Mouse (Mus musculus) kidney, adult 2 months (tissue): ENCODE results near the gene Nle1. TPM values are rescaled to one million over a fixed set of nuclear protein-coding genes. Genes with fewer than 3 reads are reported as not detected.

Experiments used
- DNase-seq: peaks from one replicate; pipeline ENCODE4 v3.0.0; 2021
- H3K27ac ChIP-seq: fragments of 200-500 bp; 2 replicates; pipeline ENCODE4 v1.5.1; 2012; ENCODE audit warnings: low read depth, low read length, control low read depth, inconsistent platforms; ENCODE audit not compliant: insufficient read depth
- H3K27me3 ChIP-seq: fragments of 200-500 bp; replicated peaks from 2 replicates; pipeline ENCODE4 v1.6.1; 2012; ENCODE audit warnings: mild to moderate bottlenecking, moderate library complexity, low read length, inconsistent platforms; ENCODE audit not compliant: control insufficient read depth, insufficient read depth
- H3K36me3 ChIP-seq: fragments of 200-500 bp; 2 replicates; pipeline ENCODE4 v1.6.1; 2012; ENCODE audit warnings: mild to moderate bottlenecking, moderate library complexity, low read length, inconsistent platforms; ENCODE audit not compliant: control insufficient read depth, insufficient read depth
- H3K4me1 ChIP-seq: fragments of 200-500 bp; 2 replicates; pipeline ENCODE4 v1.6.1; 2011; ENCODE audit warnings: low read length; ENCODE audit not compliant: control insufficient read depth, insufficient read depth
- H3K4me3 ChIP-seq: fragments of 200-500 bp; 2 replicates; pipeline ENCODE4 v1.5.1; 2011; ENCODE audit warnings: mild to moderate bottlenecking, low read depth, low read length, control low read depth; ENCODE audit not compliant: insufficient read depth
- CTCF ChIP-seq: fragments of 200-500 bp; conservative IDR thresholded peaks from 2 replicates; pipeline ENCODE4 v1.5.1; 2011; ENCODE audit warnings: low read depth, mild to moderate bottlenecking, control low read depth, low read length, moderate library complexity, mixed read lengths; ENCODE audit not compliant: insufficient read depth, insufficient read length
- POLR2A ChIP-seq: fragments of 200-500 bp; IDR thresholded peaks from one replicate; pipeline ENCODE4 v1.6.1; 2011; ENCODE audit warnings: low read depth, low read length, control low read depth
- WGBS: fragments of 180-500 bp; shearing (Covaris S2); methylation state at CpG from one replicate; pipeline ENCODE4 v1.1.7; 2018; 5-methylcytosine and 5-hydroxymethylcytosine counted together
- polyA plus RNA-seq: library from polyadenylated mRNA; depleted of rRNA; stranded (reverse); fragments of >200 nt; gene quantifications from 2 replicates; pipeline ENCODE4 v1.2.3, GENCODE M21; 2012

Gene Nle1
- polyA plus RNA-seq, 1 experiment = 16.9 TPM

DNA sequence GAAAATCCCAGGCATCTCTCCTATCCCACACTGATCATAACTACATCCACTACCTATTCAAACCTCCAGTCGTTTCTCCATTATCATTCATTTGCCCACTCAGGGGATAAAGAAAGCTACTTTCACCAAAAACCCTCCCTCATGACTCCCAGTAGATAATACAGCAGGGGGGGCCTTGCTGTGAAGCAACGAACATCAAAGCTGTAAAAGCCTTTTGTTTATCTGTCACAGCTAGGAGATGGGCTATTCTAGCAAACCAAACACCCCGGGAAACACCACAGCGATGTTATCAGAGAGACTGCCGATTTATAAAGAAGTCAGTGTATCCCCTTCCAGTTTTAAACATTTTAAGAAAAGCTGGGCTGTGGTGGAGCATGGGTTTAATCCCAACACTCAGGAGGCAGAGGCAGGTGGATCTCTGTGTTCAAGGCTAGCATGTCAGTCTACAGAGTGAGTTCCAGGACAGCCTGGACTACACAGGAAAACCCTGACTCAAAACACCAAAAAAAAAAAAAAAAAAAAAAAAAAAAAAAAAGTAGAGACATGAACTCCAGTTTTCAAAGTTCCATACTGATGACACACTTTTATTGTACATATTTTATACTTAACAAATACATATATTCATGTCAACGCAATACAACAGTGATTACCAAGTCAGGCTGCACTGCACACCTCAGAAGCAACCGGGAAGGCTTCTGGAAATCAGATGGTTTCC, 41.2 kb downstream of the Nle1 start:
- Histone ChIP-seq H3K4me3 (no peak overlapping the region), H3K27ac (no peak overlapping the region), H3K4me1 (peaks cover 9% of the 10 kb centered on the region; the same call in 1 of the 2 replicates), H3K36me3 (no peaks in the 10 kb centered on the region), H3K27me3 (no peaks in the 10 kb centered on the region)
- TF ChIP-seq CTCF (no peak), POLR2A (no peak)
- DNase-seq = no peak
- WGBS = 43% methylated on average over 7 of the region's 7 CpGs

DNA sequence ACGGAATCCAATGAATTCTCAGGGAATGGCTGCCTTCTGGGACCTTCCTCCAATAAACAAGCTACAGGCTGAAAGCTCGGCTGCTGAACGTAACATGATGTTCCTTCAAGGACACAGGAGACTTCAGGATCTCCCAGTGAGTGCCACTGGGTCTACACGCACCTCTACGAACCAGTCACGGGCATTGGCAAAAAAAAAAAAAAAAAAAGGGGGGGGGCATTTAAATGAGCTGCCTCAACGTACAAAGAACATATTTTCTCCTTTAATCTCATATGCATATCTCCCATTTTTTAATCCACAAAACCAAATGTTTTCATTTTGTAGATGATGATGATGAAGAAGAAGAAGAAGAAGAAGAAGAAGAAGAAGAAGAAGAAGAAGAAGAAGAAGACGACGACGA, 42.3 kb downstream of the Nle1 start:
- WGBS = 80% methylated on average over 10 of the region's 10 CpGs

DNA sequence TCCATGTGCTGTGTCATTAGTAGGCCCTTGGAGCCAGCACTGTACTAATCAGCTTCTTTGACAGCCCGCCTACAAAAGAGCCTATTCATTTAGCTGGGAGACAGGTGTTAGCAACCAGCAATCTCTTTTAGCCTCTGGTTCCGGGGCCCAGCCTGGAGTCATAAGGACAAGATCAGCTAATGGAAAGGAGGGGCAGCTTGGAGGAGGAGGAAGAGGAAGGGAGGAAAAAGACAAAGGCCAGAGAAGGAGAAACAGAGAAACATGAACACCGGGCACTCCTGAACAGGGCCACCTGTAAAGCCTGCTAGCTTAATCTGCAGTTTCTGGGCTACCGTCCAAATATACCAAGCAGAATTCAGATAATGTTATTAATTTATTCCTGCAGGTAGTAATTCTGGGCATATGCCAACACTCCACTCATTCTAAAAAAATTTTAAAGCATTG, 44.7 kb downstream of the Nle1 start:
- Histone ChIP-seq H3K27ac (0 out of 2 replicates have a peak overlapping the region, but pooled peaks have one; percentile 48), H3K4me3 (no peak overlapping the region), H3K36me3 (no peaks in the 10 kb centered on the region), H3K27me3 (no peaks in the 10 kb centered on the region), H3K4me1 (peaks cover 23% of the 10 kb centered on the region; the same call in 1 of the 2 replicates)
- TF ChIP-seq POLR2A (no peak), CTCF (no peak)
- DNase-seq = peak; percentile 66
- WGBS = 47% methylated on average over 4 of the region's 4 CpGs

More for the DNA sequence above, 42.3 kb downstream of the Nle1 start:
- TF ChIP-seq CTCF (no peak), POLR2A (no peak)
- H3K4me3 ChIP-seq = no peak overlapping the region
- H3K27ac ChIP-seq = no peak overlapping the region
- H3K36me3 ChIP-seq = no peaks in the 10 kb centered on the region
- H3K4me1 ChIP-seq = peaks cover 18% of the 10 kb centered on the region; the same call in 1 of the 2 replicates
- no peak for DNase-seq
- H3K27me3 ChIP-seq = no peaks in the 10 kb centered on the region

DNA sequence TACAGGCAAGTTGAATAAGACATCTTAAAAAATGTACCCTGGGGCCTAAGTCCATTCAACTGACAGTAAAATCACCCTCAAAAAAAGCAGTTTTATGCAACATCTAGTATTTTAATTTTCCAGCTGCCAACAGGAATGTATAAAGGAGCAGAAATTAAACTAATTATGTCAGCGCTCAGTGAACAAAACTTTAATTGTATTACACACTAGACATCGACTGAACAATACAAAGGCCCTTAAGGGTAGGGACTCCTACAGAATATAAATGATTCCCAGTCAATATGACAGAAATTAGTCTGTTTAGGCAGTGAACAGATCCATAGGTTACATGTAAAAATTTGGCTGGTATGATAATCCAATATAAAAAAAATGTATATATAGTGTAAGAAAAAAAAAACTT, 45.2 kb downstream of the Nle1 start:
- Histone ChIP-seq H3K4me1 (peaks cover 25% of the 10 kb centered on the region; the same call in 1 of the 2 replicates), H3K36me3 (no peaks in the 10 kb centered on the region), H3K27ac (no peak overlapping the region), H3K4me3 (no peak overlapping the region), H3K27me3 (no peaks in the 10 kb centered on the region)
- TF ChIP-seq POLR2A = no peak
- no peak for TF ChIP-seq CTCF
- DNase-seq = no peak
- 83% methylated on average over 2 of the region's 2 CpGs for WGBS

DNA sequence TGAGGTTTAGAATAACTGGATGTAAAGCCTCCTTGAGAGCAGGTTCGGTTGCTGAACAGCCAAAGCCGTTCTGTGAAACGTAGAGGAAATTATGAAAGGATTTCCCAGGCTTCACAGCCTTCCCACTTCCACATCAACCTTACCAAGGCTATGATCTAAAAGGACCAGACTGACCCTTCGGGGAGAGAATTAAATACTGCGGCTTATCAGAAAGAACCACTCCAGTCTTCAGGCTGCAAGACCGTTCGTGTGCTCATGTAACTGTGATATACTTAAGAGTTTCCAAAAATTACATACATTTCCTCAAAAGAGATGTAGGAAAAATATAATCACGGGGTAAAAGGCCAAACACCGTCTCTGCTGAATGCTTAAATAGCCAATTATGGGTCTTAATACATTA, 45.6 kb downstream of the Nle1 start:
- no peak overlapping the region for H3K4me3 ChIP-seq
- no peaks in the 10 kb centered on the region for H3K27me3 ChIP-seq
- TF ChIP-seq POLR2A (no peak), CTCF (no peak)
- H3K27ac ChIP-seq = no peak overlapping the region
- DNase-seq = no peak
- peaks cover 28% of the 10 kb centered on the region; the same call in 1 of the 2 replicates for H3K4me1 ChIP-seq
- 90% methylated on average over 9 of the region's 9 CpGs for WGBS
- H3K36me3 ChIP-seq = no peaks in the 10 kb centered on the region

DNA sequence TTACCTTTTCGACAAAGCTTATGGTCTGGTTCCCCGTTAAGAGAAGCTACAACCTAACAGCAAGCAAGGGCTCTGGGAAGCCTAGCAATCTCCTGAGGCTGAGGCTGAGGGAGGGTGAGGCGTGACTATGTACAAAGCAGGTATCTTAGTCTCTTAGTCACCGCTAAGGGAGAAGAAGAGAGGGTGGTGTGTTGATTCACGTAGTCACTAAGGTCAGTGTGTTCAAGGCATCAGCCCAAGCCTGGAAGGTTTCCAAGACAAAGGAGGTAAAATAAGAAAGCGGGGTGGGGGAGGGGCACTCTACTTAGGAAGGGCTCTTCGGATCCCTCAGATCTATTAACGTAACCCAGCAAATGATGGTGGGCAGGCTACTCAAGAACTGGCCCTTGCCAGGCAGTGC, 46.7 kb downstream of the Nle1 start:
- no peak for TF ChIP-seq CTCF
- no peak for TF ChIP-seq POLR2A
- H3K27ac ChIP-seq = no peak overlapping the region
- DNase-seq = peak; percentile 68
- no peak overlapping the region for H3K4me3 ChIP-seq
- H3K36me3 ChIP-seq = no peaks in the 10 kb centered on the region
- 45% methylated on average over 8 of the region's 8 CpGs for WGBS
- H3K4me1 ChIP-seq = peaks cover 33% of the 10 kb centered on the region
- no peaks in the 10 kb centered on the region for H3K27me3 ChIP-seq

DNA sequence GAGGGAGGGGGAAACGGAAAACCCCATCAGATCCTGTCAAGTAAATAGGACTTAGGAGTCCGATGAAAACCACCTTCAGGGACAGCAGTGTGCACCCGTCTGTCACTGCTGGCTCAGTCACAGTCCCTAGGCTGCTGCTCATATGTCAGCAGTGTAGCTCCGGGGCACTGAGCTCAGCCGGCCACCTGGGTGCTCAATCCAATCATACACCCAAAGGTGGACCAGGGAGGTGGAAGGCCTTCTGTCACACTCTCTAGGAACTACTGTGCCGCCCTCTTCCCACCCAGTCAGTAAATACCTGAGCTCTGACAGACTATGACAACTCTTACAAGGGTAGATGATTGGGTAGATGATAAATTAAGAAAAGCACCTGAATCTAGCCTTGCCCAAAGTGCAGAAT, 47.5 kb downstream of the Nle1 start:
- TF ChIP-seq CTCF (no peak), POLR2A (no peak)
- WGBS = 64% methylated on average over 6 of the region's 6 CpGs
- H3K4me3 ChIP-seq = no peak overlapping the region
- no peaks in the 10 kb centered on the region for H3K36me3 ChIP-seq
- no peak for DNase-seq
- no peaks in the 10 kb centered on the region for H3K27me3 ChIP-seq
- H3K27ac ChIP-seq = no peak overlapping the region
- H3K4me1 ChIP-seq = peaks cover 37% of the 10 kb centered on the region
